Mouse (Mus musculus): ENCODE measurements around the gene Capn7.

Gene Capn7

GRCm38 (mm10) chr14:31408666-31409065 lies 72.2 kb downstream of the Capn7 start:
- CTCF ChIA-PET: interaction anchor here (0.5 to 0.6 kb wide), 3 partner anchors 12 to 120 kb away, joined by 3 to 8 read pairs (median 3); no protein-coding TSS in a partner anchor

- CTCF ChIA-PET: interaction anchor here (1.2 kb wide), 1 partner anchor 23 kb away, joined by 4 read pairs; no protein-coding TSS in a partner anchor
Observed at GRCm38 (mm10) chr14:31410123-31410724, 73.8 kb downstream of the Capn7 start.

- CTCF ChIA-PET: no interaction called here
Observed at GRCm38 (mm10) chr14:31410737-31411136, 74.3 kb downstream of the Capn7 start.

- CTCF ChIA-PET: no interaction called here
Observed at GRCm38 (mm10) chr14:31412651-31413056, 76.2 kb downstream of the Capn7 start.

- CTCF ChIA-PET: no interaction called here
Observed at GRCm38 (mm10) chr14:31413475-31414086, 77.1 kb downstream of the Capn7 start.

GRCm38 (mm10) chr14:31414235-31414966 lies 78.0 kb downstream of the Capn7 start:
- CTCF ChIA-PET: no interaction called here

GRCm38 (mm10) chr14:31414967-31415376 lies 78.5 kb downstream of the Capn7 start:
- CTCF ChIA-PET: interaction anchor here (0.5 kb wide), 1 partner anchor 58 kb away, joined by 5 read pairs; no protein-coding TSS in a partner anchor

GRCm38 (mm10) chr14:31416411-31416810 lies 80.0 kb downstream of the Capn7 start:
- CTCF ChIA-PET: no interaction called here

GRCm38 (mm10) chr14:31416835-31417549 lies 80.6 kb downstream of the Capn7 start:
- CTCF ChIA-PET: no interaction called here

- CTCF ChIA-PET: no interaction called here
Observed at GRCm38 (mm10) chr14:31419279-31419678, 82.8 kb downstream of the Capn7 start.

- CTCF ChIA-PET: interaction anchor here (0.6 kb wide), 2 partner anchors 22 to 52 kb away, joined by 3 to 4 read pairs; no protein-coding TSS in a partner anchor
Observed at GRCm38 (mm10) chr14:31420135-31420534, 83.7 kb downstream of the Capn7 start.

- CTCF ChIA-PET: interaction anchor here (0.6 kb wide), 2 partner anchors 12 to 52 kb away, joined by 3 to 8 read pairs; no protein-coding TSS in a partner anchor
Observed at GRCm38 (mm10) chr14:31420562-31420961, 84.1 kb downstream of the Capn7 start.

GRCm38 (mm10) chr14:31420985-31421384 lies 84.5 kb downstream of the Capn7 start:
- CTCF ChIA-PET: interaction anchor here (0.6 kb wide), 3 partner anchors 13 to 52 kb away, joined by 3 to 8 read pairs (median 3); no protein-coding TSS in a partner anchor
